Mouse (Mus musculus): Measurements from ENCODE around the gene Fut2. TPM values are rescaled to one million over a fixed set of nuclear protein-coding genes. Genes with fewer than 3 reads are reported as not detected.

Fut2 gene
- polyA plus RNA-seq, 1 experiment, result not detected

DNA sequence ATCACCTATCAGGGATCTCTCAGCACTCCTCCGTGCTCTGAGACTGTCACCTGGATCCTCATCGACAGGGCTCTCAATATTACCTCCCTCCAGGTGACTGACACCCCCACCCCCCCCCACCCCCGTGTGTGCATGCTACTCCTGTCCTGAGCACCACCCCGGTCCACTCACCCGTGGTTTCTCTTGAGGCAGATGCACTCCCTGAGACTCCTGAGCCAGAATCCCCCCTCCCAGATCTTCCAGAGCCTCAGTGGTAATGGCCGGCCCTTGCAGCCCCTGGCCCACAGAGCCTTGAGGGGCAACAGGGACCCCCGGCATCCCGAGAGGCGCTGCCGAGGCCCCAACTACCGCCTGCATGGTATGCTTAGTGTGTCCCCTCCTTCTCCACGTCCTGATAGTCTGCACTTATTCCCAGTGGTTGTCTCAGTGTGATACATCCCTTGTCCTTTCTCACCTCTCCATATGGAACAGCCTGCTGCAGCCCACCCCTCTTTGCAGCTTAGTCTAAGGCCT, 37.4 kb upstream of the Fut2 start:
- Histone ChIP-seq H3K4me1 (ENCODE audit: control insufficient read depth, insufficient read depth, low read length) (peaks cover 11% of the 10 kb centered on the region), H3K27ac (ENCODE audit: insufficient read depth, low read length) (no peak overlapping the region), H3K4me3 (ENCODE audit: insufficient read depth, low read length) (no peak overlapping the region)
- TF ChIP-seq POLR2A (IDR thresholded peaks at IDR 0.05; ENCODE audit: low read depth, low read length) (no peak), CTCF (IDR thresholded peaks at IDR 0.05; ENCODE audit: borderline replicate concordance, insufficient read depth, low read length) (no peak)

DNA sequence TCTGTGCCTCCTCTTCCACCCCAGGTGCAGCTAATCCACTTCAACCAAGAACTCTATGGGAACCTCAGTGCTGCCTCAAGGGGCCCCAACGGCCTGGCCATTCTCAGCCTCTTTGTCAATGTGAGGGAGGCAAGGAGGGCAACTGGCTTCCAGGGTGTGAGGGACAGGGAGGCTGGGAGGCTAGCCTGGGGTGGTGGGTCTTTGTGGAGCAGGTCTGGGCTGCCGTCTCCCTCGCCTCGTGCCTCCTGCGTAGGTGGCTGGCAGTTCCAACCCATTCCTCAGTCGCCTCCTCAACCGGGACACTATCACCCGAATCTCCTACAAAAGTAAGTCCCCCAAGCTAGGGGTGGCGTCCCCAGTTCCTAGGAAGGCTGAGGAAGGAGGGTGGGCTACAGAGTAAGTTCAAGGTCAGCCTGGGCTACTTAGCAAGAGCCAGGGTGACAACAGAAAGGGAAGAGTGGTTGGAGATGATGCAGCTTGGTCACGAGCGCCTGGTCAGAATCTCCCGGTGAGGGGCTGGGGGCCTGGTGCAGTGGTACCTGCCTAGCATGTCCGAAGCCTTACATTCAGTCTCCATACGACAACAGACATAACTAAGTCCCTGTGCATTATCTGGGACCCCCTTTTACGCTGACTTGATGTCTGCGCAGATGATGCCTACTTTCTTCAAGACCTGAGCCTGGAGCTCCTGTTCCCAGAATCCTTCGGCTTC, 36.8 kb upstream of the Fut2 start:
- Histone ChIP-seq H3K27ac (ENCODE audit: insufficient read depth, low read length) (no peak overlapping the region), H3K4me3 (ENCODE audit: insufficient read depth, low read length) (no peak overlapping the region), H3K4me1 (ENCODE audit: control insufficient read depth, insufficient read depth, low read length) (peaks cover 8% of the 10 kb centered on the region)
- TF ChIP-seq CTCF (IDR thresholded peaks at IDR 0.05; ENCODE audit: borderline replicate concordance, insufficient read depth, low read length) (no peak), POLR2A (IDR thresholded peaks at IDR 0.05; ENCODE audit: low read depth, low read length) (no peak)

DNA sequence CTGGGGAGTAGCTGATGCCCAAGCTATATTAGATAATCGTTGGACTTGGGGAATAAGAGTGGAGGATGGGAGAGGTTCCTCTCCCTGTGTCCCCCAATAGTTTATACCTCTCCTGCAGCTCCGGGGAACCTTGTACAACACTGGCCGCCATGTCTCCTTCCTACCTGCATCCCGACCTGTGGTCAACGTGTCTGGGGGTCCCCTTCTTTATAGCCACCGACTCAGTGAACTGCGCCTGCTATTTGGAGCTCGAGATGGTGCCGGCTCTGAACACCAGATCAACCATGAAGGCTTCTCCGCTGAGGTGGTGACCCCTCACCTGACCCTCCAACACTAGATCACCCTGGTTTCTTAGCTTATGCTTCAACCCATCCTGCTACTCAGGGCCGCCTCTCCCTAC, 36.1 kb upstream of the Fut2 start:
- H3K4me3 ChIP-seq (ENCODE audit: insufficient read depth, low read length), result no peak overlapping the region
- TF ChIP-seq CTCF (IDR thresholded peaks at IDR 0.05; ENCODE audit: borderline replicate concordance, insufficient read depth, low read length) (no peak), POLR2A (IDR thresholded peaks at IDR 0.05; ENCODE audit: low read depth, low read length) (no peak)
- peaks cover 5% of the 10 kb centered on the region; the same call in 1 of the 2 replicates for H3K4me1 ChIP-seq (ENCODE audit: control insufficient read depth, insufficient read depth, low read length)
- no peak overlapping the region for H3K27ac ChIP-seq (ENCODE audit: insufficient read depth, low read length)

DNA sequence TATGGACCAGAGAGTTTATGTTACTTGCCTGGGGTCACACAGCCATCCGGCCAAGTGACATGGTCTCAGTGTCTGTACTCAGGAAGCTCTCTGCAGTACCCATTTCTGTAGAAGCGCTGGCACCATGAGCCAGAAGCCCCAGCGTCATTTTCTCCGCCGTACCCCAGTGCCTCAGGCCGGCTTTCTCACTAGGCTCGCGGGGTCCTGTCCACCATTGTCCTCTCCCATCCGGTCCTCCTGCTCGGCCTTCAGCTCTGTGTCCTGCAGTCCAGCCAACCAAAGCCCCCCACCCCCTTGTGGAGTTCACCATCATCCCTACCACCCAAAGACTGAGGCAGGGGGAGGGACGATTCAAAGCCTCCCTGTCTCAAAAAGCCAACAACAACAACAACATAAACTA, 35.4 kb upstream of the Fut2 start:
- H3K4me3 ChIP-seq (ENCODE audit: insufficient read depth, low read length), result no peak overlapping the region
- peaks cover 4% of the 10 kb centered on the region; the same call in 1 of the 2 replicates for H3K4me1 ChIP-seq (ENCODE audit: control insufficient read depth, insufficient read depth, low read length)

DNA sequence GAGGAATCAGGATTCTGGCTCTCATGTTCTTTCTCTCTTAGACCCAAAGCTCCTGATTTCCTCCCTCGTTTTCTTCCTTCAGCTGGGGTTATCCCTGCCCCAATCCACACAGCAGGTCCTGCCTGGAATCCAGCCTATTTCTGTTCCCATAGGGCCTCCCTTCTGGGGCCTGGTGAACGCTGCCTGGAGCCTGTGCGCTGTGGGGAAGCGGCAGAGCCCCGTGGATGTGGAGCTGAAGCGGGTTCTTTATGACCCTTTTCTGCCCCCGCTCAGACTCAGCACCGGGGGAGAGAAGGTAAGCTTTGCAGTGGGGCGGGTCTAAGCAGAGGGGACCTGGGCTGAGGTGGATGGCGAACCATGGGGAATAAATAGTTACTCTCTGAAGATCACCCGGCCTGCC, 34.9 kb upstream of the Fut2 start:
- H3K4me3 ChIP-seq (ENCODE audit: insufficient read depth, low read length), result no peak overlapping the region
- TF ChIP-seq CTCF (IDR thresholded peaks at IDR 0.05; ENCODE audit: borderline replicate concordance, insufficient read depth, low read length) (no peak), POLR2A (IDR thresholded peaks at IDR 0.05; ENCODE audit: low read depth, low read length) (no peak)
- no peak overlapping the region for H3K27ac ChIP-seq (ENCODE audit: insufficient read depth, low read length)
- H3K4me1 ChIP-seq (ENCODE audit: control insufficient read depth, insufficient read depth, low read length), result peaks cover 4% of the 10 kb centered on the region; the same call in 1 of the 2 replicates

More for the DNA sequence above, 35.4 kb upstream of the Fut2 start:
- no peak overlapping the region for H3K27ac ChIP-seq (ENCODE audit: insufficient read depth, low read length)
- no peak for TF ChIP-seq POLR2A (IDR thresholded peaks at IDR 0.05; ENCODE audit: low read depth, low read length)
- TF ChIP-seq CTCF (IDR thresholded peaks at IDR 0.05; ENCODE audit: borderline replicate concordance, insufficient read depth, low read length), result no peak

DNA sequence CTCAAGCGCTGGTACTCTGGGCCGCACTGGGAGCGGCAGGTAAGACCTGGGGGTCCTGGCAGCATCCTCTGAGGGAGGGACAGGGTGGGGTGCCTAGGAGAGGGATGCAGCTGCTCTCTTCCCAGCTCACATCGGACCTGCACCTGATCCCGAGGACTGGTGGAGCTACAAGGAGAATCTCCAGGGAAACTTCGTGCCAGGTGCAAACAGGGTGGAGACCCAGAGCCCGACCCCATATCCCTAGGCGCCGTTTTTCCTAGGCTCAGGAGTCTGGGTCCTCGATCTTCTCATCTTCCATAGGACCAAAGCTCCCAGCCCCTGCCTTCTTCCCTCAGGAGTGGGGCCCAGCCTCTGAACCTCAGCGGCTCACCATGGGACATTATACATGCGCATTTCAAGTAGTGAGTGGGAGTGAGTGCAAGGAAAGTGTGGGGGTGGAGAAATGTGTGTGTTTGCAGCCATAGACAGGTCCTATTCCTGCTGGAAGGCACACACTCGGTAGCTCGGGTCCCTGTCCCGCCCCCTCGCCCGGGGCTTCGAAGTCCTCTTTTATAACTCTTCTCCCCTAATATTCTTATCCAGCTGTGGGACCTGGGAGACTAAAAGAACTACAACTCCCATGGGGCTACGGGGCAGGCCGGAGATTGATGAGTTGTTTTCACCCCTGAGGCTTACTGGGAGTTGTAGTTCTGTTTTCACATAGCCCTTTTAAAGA, 34.3 kb upstream of the Fut2 start:
- H3K4me3 ChIP-seq (ENCODE audit: insufficient read depth, low read length), result peak overlapping the region; percentile 9; the same call in 1 of the 2 replicates
- no peak for TF ChIP-seq POLR2A (IDR thresholded peaks at IDR 0.05; ENCODE audit: low read depth, low read length)
- TF ChIP-seq CTCF (IDR thresholded peaks at IDR 0.05; ENCODE audit: borderline replicate concordance, insufficient read depth, low read length), result no peak
- H3K27ac ChIP-seq (ENCODE audit: insufficient read depth, low read length), result no peak overlapping the region

DNA sequence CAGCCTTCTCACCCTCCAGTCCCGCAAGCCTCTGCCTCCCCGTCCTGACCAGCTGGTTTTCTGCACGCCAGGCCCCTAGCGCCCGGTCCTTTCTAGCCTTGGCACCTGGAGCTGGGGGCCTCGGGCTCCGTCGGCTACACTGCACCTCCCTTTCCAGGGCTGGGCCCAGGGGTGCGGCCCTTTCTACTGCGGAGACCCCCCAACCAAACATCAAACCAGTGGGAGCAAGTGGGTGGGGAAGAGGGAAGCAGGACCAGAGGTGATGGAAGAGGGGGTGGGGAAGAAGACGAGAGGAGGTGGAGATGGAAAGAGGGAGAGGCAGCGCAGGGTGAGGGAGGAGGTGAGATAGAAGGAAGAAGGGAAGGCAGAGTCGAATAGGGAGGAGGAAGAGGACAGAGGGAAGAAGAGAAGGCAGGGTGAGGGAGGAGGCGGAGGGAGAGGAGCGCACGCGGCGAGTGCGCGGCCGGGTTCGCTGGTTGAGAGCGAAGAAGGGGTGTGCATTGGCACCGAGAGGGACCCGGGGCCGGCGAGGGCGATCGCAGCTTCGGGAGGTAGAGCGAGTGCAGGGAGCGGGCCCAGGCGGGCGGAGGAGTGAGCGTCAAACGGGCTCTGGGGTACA, 33.4 kb upstream of the Fut2 start, which contains the start of gene Car11:
Gene Car11 (plus strand): TSS at position 321 of the 619 bp plus-strand sequence.
- H3K4me1 ChIP-seq (ENCODE audit: control insufficient read depth, insufficient read depth, low read length), result 0 out of 2 replicates have a peak, but pooled peaks cover 4% of the 10 kb centered on the region
- peak within 1 kb of the TSS; percentile 9; the same call in 1 of the 2 replicates for H3K4me3 ChIP-seq (ENCODE audit: insufficient read depth, low read length)
- H3K27ac ChIP-seq (ENCODE audit: insufficient read depth, low read length), result no peak within 1 kb of the TSS
- TF ChIP-seq CTCF (IDR thresholded peaks at IDR 0.05; ENCODE audit: borderline replicate concordance, insufficient read depth, low read length), result no peak
- TF ChIP-seq POLR2A (IDR thresholded peaks at IDR 0.05; ENCODE audit: low read depth, low read length), result no peak

More for the DNA sequence above, 34.3 kb upstream of the Fut2 start:
- 0 out of 2 replicates have a peak, but pooled peaks cover 4% of the 10 kb centered on the region for H3K4me1 ChIP-seq (ENCODE audit: control insufficient read depth, insufficient read depth, low read length)

DNA sequence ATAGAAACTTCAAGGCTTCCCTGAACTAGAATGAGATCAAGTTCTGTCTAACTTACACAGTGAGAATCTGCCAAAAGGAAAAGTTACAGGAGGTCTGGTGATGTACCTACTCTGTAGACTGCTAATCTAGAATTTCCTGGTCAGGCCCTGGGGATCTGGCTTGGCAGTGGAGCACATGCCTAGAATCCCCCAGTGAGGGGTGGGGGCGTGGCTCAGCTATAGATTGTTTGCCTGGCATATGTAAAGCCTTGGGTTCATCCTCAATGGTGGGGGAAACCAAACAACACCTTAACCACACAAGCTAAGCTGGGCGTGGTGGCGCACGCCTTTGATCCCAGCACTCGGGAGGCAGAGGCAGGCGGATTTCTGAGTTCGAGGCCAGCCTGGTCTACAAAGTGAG, 31.7 kb upstream of the Fut2 start:
- TF ChIP-seq CTCF (IDR thresholded peaks at IDR 0.05; ENCODE audit: borderline replicate concordance, insufficient read depth, low read length) (no peak), POLR2A (IDR thresholded peaks at IDR 0.05; ENCODE audit: low read depth, low read length) (no peak)
- H3K4me3 ChIP-seq (ENCODE audit: insufficient read depth, low read length), result no peak overlapping the region
- no peak overlapping the region for H3K27ac ChIP-seq (ENCODE audit: insufficient read depth, low read length)
- 0 out of 2 replicates have a peak, but pooled peaks cover 4% of the 10 kb centered on the region for H3K4me1 ChIP-seq (ENCODE audit: control insufficient read depth, insufficient read depth, low read length)

DNA sequence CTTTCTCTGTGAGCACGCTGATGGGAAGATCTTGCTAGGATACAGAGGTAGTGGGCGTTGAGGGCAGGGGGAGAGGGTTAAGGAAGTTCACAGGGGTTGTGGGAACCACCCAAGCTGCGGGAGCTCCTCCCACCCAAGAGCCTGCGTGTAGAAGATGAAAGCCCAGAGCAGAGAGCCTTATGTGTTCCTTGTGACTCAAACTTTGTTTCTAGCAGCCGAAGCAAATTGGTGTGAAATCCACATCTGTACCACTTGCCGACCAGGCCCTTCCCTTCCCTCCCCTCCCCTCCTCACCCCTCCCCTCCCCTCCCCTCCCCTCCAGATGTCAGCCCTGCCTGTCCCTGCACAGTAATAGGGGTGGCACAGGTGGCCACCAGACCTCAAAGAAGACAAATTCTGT, 28.9 kb upstream of the Fut2 start:
- no peaks in the 10 kb centered on the region for H3K4me1 ChIP-seq (ENCODE audit: control insufficient read depth, insufficient read depth, low read length)
- H3K4me3 ChIP-seq (ENCODE audit: insufficient read depth, low read length), result no peak overlapping the region
- no peak for TF ChIP-seq POLR2A (IDR thresholded peaks at IDR 0.05; ENCODE audit: low read depth, low read length)
- TF ChIP-seq CTCF (IDR thresholded peaks at IDR 0.05; ENCODE audit: borderline replicate concordance, insufficient read depth, low read length), result no peak
- no peak overlapping the region for H3K27ac ChIP-seq (ENCODE audit: insufficient read depth, low read length)
